Mouse (Mus musculus) stomach, embryonic 16.5 days (tissue): ENCODE data around the gene Slc34a3. TPM values are rescaled to one million over a fixed set of nuclear protein-coding genes. Genes with fewer than 3 reads are reported as not detected.
A peak's percentile ranks its signal among the peaks of the same experiment; 100 is the strongest.

ENCODE experiments used
- ATAC-seq: fragments of 200-750 bp; cut with Nextera tagmentation; 2 replicates; pipeline ENCODE4 v1.8.0; 2017; ENCODE audit warnings: moderate number of reproducible peaks, moderate TSS enrichment; ENCODE audit not compliant: insufficient read depth, low FRiP score
- H3K27ac ChIP-seq: fragments of 300-500 bp; sonication (generic); 2 replicates; pipeline ENCODE4 v1.5.1; 2014; ENCODE audit warnings: low read length
- H3K27me3 ChIP-seq: fragments of 300-500 bp; sonication (generic); 2 replicates; pipeline ENCODE4 v1.6.1; 2014; ENCODE audit warnings: low read length, control low read depth, mixed read lengths; ENCODE audit not compliant: control insufficient read depth, insufficient read depth
- H3K36me3 ChIP-seq: fragments of 300-500 bp; sonication (generic); 2 replicates; pipeline ENCODE4 v1.6.1; 2014; ENCODE audit warnings: low read length; ENCODE audit not compliant: control insufficient read depth, insufficient read depth
- H3K4me1 ChIP-seq: fragments of 300-500 bp; sonication (generic); 2 replicates; pipeline ENCODE4 v1.6.1; 2014; ENCODE audit warnings: low read length, control low read depth, mixed read lengths; ENCODE audit not compliant: control insufficient read depth, insufficient read depth
- H3K4me2 ChIP-seq: fragments of 300-500 bp; sonication (generic); 2 replicates; pipeline ENCODE4 v1.6.1; 2014; ENCODE audit warnings: low read depth, low read length, mixed read lengths
- H3K4me3 ChIP-seq: fragments of 300-500 bp; sonication (generic); replicated peaks from 2 replicates; pipeline ENCODE4 v1.5.1; 2014; ENCODE audit warnings: mild to moderate bottlenecking, low read length
- H3K9ac ChIP-seq: fragments of 300-500 bp; sonication (generic); 2 replicates; pipeline ENCODE4 v1.6.1; 2014; ENCODE audit warnings: low read length
- H3K9me3 ChIP-seq: fragments of 300-500 bp; sonication (generic); replicated peaks from 2 replicates; pipeline ENCODE4 v1.6.1; 2016; ENCODE audit warnings: low read length, control low read depth; ENCODE audit not compliant: control insufficient read depth
- WGBS: fragments of 180-500 bp; shearing (Covaris S2); extraction: QIAGEN DNeasy Blood & Tissue Kit; methylation state at CpG from one replicate; pipeline ENCODE4 v1.1.7; 2014; 5-methylcytosine and 5-hydroxymethylcytosine counted together
- polyA plus RNA-seq: library from polyadenylated mRNA; unstranded; fragments of >200 nt; fragmentation: Nextera tagmentation; extraction: Ambion mirVana; gene quantifications from 2 replicates; pipeline ENCODE4 v1.2.1, GENCODE M21; 2015

The Slc34a3 gene
- polyA plus RNA-seq, 1 experiment from 2014 or later = 0.71 TPM

DNA sequence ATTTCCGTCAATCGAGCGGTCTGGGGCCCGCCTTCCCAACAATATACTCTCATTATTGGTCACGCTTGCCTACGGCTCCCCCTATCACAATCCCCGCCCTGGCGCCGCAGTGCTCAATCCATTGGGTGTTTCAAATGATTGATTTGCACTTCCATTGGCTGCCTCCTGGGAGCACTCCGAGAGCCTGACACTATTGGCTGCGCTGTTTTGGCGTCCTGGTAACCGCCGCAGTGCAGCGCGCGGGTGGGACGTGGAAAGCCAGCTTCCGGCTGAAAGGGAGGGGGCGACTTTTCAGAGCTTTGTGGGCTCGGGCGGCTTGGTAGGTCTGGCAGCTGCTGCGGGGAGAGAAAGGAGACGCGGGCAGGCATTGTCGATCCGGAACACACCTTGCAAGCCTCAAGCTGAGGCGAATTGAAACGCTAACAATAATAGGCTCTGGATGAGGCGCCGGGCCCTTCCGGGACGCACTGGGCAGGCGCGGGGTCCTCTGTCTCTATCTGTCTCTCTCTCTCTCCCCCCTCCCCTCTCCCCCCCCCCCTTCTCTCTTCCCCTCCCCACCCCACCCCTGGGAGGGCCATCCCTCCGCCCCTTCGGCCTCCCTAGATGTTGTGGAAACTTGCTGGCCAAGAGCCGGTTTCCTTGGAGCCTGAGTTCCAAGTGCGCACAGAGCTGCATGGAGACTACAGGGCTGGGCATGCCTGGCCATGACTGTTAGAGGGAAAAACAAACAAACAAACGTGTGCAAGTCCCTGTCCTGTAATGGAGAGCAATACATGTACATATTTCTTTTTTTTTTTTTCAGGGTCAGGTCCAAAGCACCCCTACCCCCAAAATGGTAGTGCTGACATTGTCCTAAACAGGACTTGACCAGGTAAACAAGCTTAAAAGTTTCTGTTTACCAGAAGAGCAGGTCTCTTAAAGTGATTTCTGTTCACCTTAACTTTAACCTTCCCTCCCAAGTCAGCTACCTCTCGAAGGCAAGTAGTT lies 9.1 kb downstream of the Slc34a3 start:
- no peaks in the 10 kb centered on the region for H3K9me3 ChIP-seq
- H3K27ac ChIP-seq = peak overlapping the region; percentile 99
- H3K9ac ChIP-seq = peak overlapping the region; percentile 75
- WGBS = 2% methylated on average over 41 of the region's 41 CpGs
- H3K36me3 ChIP-seq = 0 out of 2 replicates have a peak, but pooled peaks cover 5% of the 10 kb centered on the region
- peaks cover 22% of the 10 kb centered on the region for H3K4me1 ChIP-seq
- H3K27me3 ChIP-seq = no peaks in the 10 kb centered on the region
- H3K4me2 ChIP-seq = peak overlapping the region; percentile 60
- peak; percentile 95 for ATAC-seq
- peak overlapping the region; percentile 63 for H3K4me3 ChIP-seq

DNA sequence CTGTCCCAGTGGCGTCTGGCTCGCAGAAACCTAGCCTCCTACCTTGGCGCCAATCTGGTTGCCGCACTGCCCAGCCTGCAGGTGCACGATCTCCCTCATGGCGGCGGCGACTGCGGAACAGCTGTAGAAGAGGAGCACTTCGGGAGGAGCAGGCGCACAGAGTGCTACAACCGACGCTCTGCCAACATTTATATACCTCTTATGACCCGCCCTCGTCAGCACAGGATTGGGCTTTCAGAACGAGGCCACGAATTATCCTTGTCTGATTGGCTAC lies 9.7 kb downstream of the Slc34a3 start, which contains the start of gene Tubb4b:
Gene Tubb4b, minus strand, starts transcription at position 211 of the 274 bp plus-strand sequence.
- peak within 1 kb of the TSS; percentile 99 for H3K27ac ChIP-seq
- no peak for ATAC-seq
- H3K9ac ChIP-seq = peak within 1 kb of the TSS; percentile 91
- 0 out of 2 replicates have a peak, but pooled peaks cover 5% of the 10 kb centered on the region for H3K36me3 ChIP-seq
- peak within 1 kb of the TSS; percentile 93 for H3K4me3 ChIP-seq
- 0% methylated on average over 17 of the region's 17 CpGs for WGBS
- peaks cover 22% of the 10 kb centered on the region for H3K4me1 ChIP-seq
- H3K9me3 ChIP-seq = no peaks in the 10 kb centered on the region
- peak within 1 kb of the TSS; percentile 98 for H3K4me2 ChIP-seq
- no peaks in the 10 kb centered on the region for H3K27me3 ChIP-seq

GRCm38 (mm10) chr2:25223681-25224491 lies 10.3 kb downstream of the Slc34a3 start:
- Histone ChIP-seq H3K27ac (peak overlapping the region; percentile 98), H3K36me3 (0 out of 2 replicates have a peak, but pooled peaks cover 5% of the 10 kb centered on the region), H3K9me3 (no peaks in the 10 kb centered on the region), H3K9ac (peak overlapping the region; percentile 91), H3K4me2 (peak overlapping the region; percentile 98), H3K4me3 (peak overlapping the region; percentile 93), H3K4me1 (peaks cover 21% of the 10 kb centered on the region), H3K27me3 (no peaks in the 10 kb centered on the region)
- ATAC-seq = peak; percentile 67
- under 1% methylated on average over 53 of the region's 53 CpGs for WGBS

DNA sequence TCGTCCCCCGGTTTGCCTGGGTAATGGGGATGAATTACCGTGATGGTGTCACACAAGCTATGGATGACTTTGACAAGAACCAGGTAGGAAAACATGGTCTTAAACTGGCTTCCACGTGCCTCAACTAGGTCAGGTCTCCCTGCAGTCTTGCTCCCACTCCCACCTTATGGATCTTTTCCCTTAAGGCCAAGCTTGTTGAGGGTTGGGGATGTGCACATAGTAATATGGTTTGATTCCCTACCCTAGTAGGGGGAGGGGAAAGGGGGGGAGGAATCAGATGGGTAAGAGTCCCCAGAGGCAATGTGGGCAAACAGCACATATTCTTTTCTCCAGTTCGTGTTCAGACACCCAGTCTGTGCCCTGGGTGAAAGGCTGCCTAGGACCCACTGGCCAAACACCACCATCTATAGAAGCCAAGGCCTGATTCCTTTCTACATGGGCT lies 12.8 kb downstream of the Slc34a3 start:
- no peak for ATAC-seq
- H3K27ac ChIP-seq = no peak overlapping the region
- no peak overlapping the region for H3K4me3 ChIP-seq
- H3K9ac ChIP-seq = no peak overlapping the region
- peaks cover 17% of the 10 kb centered on the region for H3K4me1 ChIP-seq
- H3K9me3 ChIP-seq = no peaks in the 10 kb centered on the region
- 65% methylated on average over 5 of the region's 5 CpGs for WGBS
- H3K36me3 ChIP-seq = 0 out of 2 replicates have a peak, but pooled peaks cover 5% of the 10 kb centered on the region
- no peak overlapping the region for H3K4me2 ChIP-seq
- no peaks in the 10 kb centered on the region for H3K27me3 ChIP-seq

GRCm38 (mm10) chr2:25218445-25218844 lies 15.7 kb downstream of the Slc34a3 start, which contains the start of gene Fam166a:
Fam166a (plus strand) TSS chr2:25218745.
- 0 out of 2 replicates have a peak, but pooled peaks cover 5% of the 10 kb centered on the region for H3K36me3 ChIP-seq
- no peak for ATAC-seq
- H3K9ac ChIP-seq = no peak within 1 kb of the TSS
- H3K4me2 ChIP-seq = no peak within 1 kb of the TSS
- H3K4me1 ChIP-seq = peaks cover 3% of the 10 kb centered on the region
- no peaks in the 10 kb centered on the region for H3K27me3 ChIP-seq
- H3K27ac ChIP-seq = no peak within 1 kb of the TSS
- no peaks in the 10 kb centered on the region for H3K9me3 ChIP-seq
- H3K4me3 ChIP-seq = no peak within 1 kb of the TSS

- H3K27ac ChIP-seq = no peak overlapping the region
- no peaks in the 10 kb centered on the region for H3K9me3 ChIP-seq
- no peak overlapping the region for H3K4me2 ChIP-seq
- no peak overlapping the region for H3K4me3 ChIP-seq
- WGBS = 60% methylated on average over 2 of the region's 2 CpGs
- no peak for ATAC-seq
- H3K9ac ChIP-seq = no peak overlapping the region
- 0 out of 2 replicates have a peak, but pooled peaks cover 5% of the 10 kb centered on the region for H3K36me3 ChIP-seq
- no peaks in the 10 kb centered on the region for H3K27me3 ChIP-seq
- H3K4me1 ChIP-seq = no peaks in the 10 kb centered on the region
These were observed 16.5 kb downstream of the Slc34a3 start for GRCm38 (mm10) chr2:25217666-25218065.

DNA sequence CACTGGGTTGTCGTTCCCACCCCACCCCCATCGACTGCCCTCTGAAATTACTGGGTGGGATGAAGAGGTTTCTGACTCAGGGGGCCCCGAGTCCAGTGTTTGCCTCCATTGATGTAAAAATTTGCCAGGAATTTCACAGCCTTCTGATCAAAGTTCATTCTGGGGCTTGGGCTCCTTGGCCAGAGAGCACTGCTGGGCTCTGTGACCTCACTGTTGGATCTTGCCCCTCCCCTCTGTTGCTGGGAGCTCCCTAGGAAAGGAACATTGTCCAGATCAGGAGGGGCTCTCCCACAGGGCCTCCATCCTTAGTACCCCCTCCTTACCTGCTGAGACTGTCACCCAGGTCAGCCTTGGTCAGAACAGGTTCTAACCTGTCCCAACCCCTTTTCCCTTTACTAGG lies 19.7 kb downstream of the Slc34a3 start, which contains the start of gene Stpg3:
Gene Stpg3, minus strand, starts transcription at position 194 of the 400 bp plus-strand sequence.
- no peak within 1 kb of the TSS for H3K9ac ChIP-seq
- WGBS = 61% methylated on average over 3 of the region's 3 CpGs
- no peaks in the 10 kb centered on the region for H3K36me3 ChIP-seq
- H3K4me2 ChIP-seq = no peak within 1 kb of the TSS
- peaks cover 10% of the 10 kb centered on the region for H3K4me1 ChIP-seq
- no peak within 1 kb of the TSS for H3K4me3 ChIP-seq
- H3K27me3 ChIP-seq = no peaks in the 10 kb centered on the region
- H3K27ac ChIP-seq = no peak within 1 kb of the TSS
- ATAC-seq = no peak
- H3K9me3 ChIP-seq = no peaks in the 10 kb centered on the region

DNA sequence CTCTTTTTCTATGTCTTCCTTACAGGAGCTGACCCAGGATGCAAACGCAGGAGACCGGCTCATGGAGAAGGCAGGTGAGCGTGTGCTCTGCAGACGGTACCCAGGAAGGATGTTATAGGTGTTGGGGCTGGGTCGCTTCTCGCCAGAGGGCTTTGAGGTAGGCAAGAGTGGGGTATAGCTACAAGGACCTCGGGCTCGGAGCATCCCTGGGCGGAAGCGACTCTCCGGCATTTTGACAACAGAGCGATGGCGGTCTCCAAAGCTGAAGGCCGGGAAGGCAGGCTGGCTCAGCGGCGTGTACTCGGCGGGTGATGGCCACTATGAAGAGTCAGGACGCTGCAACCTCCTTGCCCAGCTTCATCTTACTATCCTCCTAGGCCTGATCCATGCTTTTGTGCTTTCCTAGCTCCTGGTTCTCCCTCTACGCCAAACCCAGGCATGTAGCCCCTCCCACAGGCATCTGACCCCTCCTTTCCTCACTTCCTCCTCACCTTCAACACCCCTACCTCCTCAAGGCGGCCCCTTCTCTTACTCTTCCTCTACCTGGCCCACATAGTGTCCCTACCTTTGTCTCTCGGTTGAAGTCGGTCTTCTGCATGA lies 20.8 kb downstream of the Slc34a3 start:
- WGBS = 60% methylated on average over 23 of the region's 23 CpGs

More for the DNA sequence above, 20.8 kb downstream of the Slc34a3 start:
- Histone ChIP-seq H3K4me3 (no peak overlapping the region), H3K36me3 (no peaks in the 10 kb centered on the region), H3K9me3 (no peaks in the 10 kb centered on the region), H3K4me2 (no peak overlapping the region), H3K27ac (no peak overlapping the region), H3K4me1 (peaks cover 15% of the 10 kb centered on the region), H3K9ac (no peak overlapping the region), H3K27me3 (no peaks in the 10 kb centered on the region)
- no peak for ATAC-seq
